Mouse (Mus musculus) intestine, postnatal 0 days (tissue): ENCODE measurements around the gene Lrrc30. TPM values are rescaled to one million over a fixed set of nuclear protein-coding genes. Genes with fewer than 3 reads are reported as not detected.

ENCODE experiments used
- ATAC-seq: fragments of 200-750 bp; cut with Nextera tagmentation; 2 replicates; pipeline ENCODE4 v1.8.0; 2017; ENCODE audit warnings: mild to moderate bottlenecking, moderate TSS enrichment, moderate library complexity
- H3K27ac ChIP-seq: fragments of 300-500 bp; sonication (generic); 2 replicates; pipeline ENCODE4 v1.5.1; 2014; ENCODE audit warnings: mild to moderate bottlenecking, low read depth, low read length, moderate library complexity
- H3K27me3 ChIP-seq: fragments of 300-500 bp; sonication (generic); replicated peaks from 2 replicates; pipeline ENCODE4 v1.6.1; 2014; ENCODE audit warnings: low read length, mixed read lengths; ENCODE audit not compliant: control insufficient read depth, insufficient read depth
- H3K36me3 ChIP-seq: fragments of 300-500 bp; sonication (generic); 2 replicates; pipeline ENCODE4 v1.6.1; 2014; ENCODE audit warnings: mild to moderate bottlenecking, moderate library complexity; ENCODE audit not compliant: control insufficient read depth, insufficient read depth
- H3K4me1 ChIP-seq: fragments of 300-500 bp; sonication (generic); replicated peaks from 2 replicates; pipeline ENCODE4 v1.6.1; 2014; ENCODE audit warnings: antibody characterized with exemption, low read length, mixed read lengths; ENCODE audit not compliant: control insufficient read depth, insufficient read depth
- H3K4me2 ChIP-seq: fragments of 300-500 bp; sonication (generic); replicated peaks from 2 replicates; pipeline ENCODE4 v1.6.1; 2014; ENCODE audit warnings: low read depth, mild to moderate bottlenecking, moderate library complexity
- H3K4me3 ChIP-seq: fragments of 300-500 bp; sonication (generic); 2 replicates; pipeline ENCODE4 v1.5.1; 2014; ENCODE audit warnings: low read depth, low read length
- H3K9ac ChIP-seq: fragments of 300-500 bp; sonication (generic); 2 replicates; pipeline ENCODE4 v1.6.1; 2014; ENCODE audit warnings: mild to moderate bottlenecking, low read depth, low read length
- H3K9me3 ChIP-seq: fragments of 300-500 bp; sonication (generic); 2 replicates; pipeline ENCODE4 v1.6.1; 2016; ENCODE audit warnings: mixed run types; ENCODE audit not compliant: control insufficient read depth
- CTCF ChIP-seq: sonication (generic); IDR thresholded peaks from 2 replicates; pipeline ENCODE4 v1.5.1; 2016; ENCODE audit warnings: low read depth, mild to moderate bottlenecking, control low read depth, antibody characterized with exemption, moderate library complexity
- WGBS: fragments of 180-500 bp; shearing (Covaris S2); extraction: QIAGEN DNeasy Blood & Tissue Kit; methylation state at CpG from one replicate; pipeline ENCODE4 v1.1.7; 2014; 5-methylcytosine and 5-hydroxymethylcytosine counted together
- polyA plus RNA-seq: library from polyadenylated mRNA; unstranded; fragments of >200 nt; fragmentation: Nextera tagmentation; extraction: Ambion mirVana; gene quantifications from 2 replicates; pipeline ENCODE4 v1.2.1, GENCODE M21; 2015

Lrrc30 gene
- polyA plus RNA-seq, 1 experiment from 2014 or later = not detected

- no peak overlapping the region for H3K4me2 ChIP-seq
- no peak overlapping the region for H3K9ac ChIP-seq
- peak; percentile 93 for TF ChIP-seq CTCF
- no peaks in the 10 kb centered on the region for H3K36me3 ChIP-seq
- H3K9me3 ChIP-seq = no peaks in the 10 kb centered on the region
- ATAC-seq = no peak
- H3K27me3 ChIP-seq = no peaks in the 10 kb centered on the region
- WGBS = 11% methylated on average over 4 of the region's 4 CpGs
- no peak overlapping the region for H3K27ac ChIP-seq
- no peak overlapping the region for H3K4me3 ChIP-seq
- H3K4me1 ChIP-seq = no peaks in the 10 kb centered on the region
Measured at GRCm38 (mm10) chr17:67651506-67651905, 19.0 kb upstream of the Lrrc30 start.

GRCm38 (mm10) chr17:67641627-67642026 lies 9.1 kb upstream of the Lrrc30 start:
- Histone ChIP-seq H3K4me2 (no peak overlapping the region), H3K4me3 (no peak overlapping the region), H3K9ac (no peak overlapping the region), H3K36me3 (no peaks in the 10 kb centered on the region), H3K9me3 (no peaks in the 10 kb centered on the region), H3K4me1 (no peaks in the 10 kb centered on the region), H3K27me3 (no peaks in the 10 kb centered on the region), H3K27ac (no peak overlapping the region)
- ATAC-seq = no peak
- TF ChIP-seq CTCF = no peak

GRCm38 (mm10) chr17:67638119-67638810 lies 5.7 kb upstream of the Lrrc30 start:
- Histone ChIP-seq H3K9ac (no peak overlapping the region), H3K36me3 (no peaks in the 10 kb centered on the region), H3K4me1 (no peaks in the 10 kb centered on the region), H3K9me3 (no peaks in the 10 kb centered on the region), H3K4me2 (no peak overlapping the region), H3K27ac (no peak overlapping the region), H3K27me3 (no peaks in the 10 kb centered on the region), H3K4me3 (no peak overlapping the region)
- no peak for ATAC-seq
- WGBS = 64% methylated on average over 10 of the region's 10 CpGs
- no peak for TF ChIP-seq CTCF

- H3K4me2 ChIP-seq = no peak overlapping the region
- WGBS = 83% methylated on average over 2 of the region's 2 CpGs
- no peak overlapping the region for H3K4me3 ChIP-seq
- H3K4me1 ChIP-seq = no peaks in the 10 kb centered on the region
- no peak for TF ChIP-seq CTCF
- no peak overlapping the region for H3K9ac ChIP-seq
- ATAC-seq = no peak
- no peak overlapping the region for H3K27ac ChIP-seq
- H3K27me3 ChIP-seq = no peaks in the 10 kb centered on the region
- H3K36me3 ChIP-seq = no peaks in the 10 kb centered on the region
- H3K9me3 ChIP-seq = no peaks in the 10 kb centered on the region
Measured at GRCm38 (mm10) chr17:67636951-67637350, 4.4 kb upstream of the Lrrc30 start.

GRCm38 (mm10) chr17:67636304-67636703 lies 3.8 kb upstream of the Lrrc30 start:
- Histone ChIP-seq H3K27ac (no peak overlapping the region), H3K4me3 (no peak overlapping the region), H3K4me1 (no peaks in the 10 kb centered on the region), H3K27me3 (no peaks in the 10 kb centered on the region), H3K9ac (no peak overlapping the region), H3K36me3 (no peaks in the 10 kb centered on the region), H3K4me2 (no peak overlapping the region), H3K9me3 (no peaks in the 10 kb centered on the region)
- ATAC-seq = no peak
- TF ChIP-seq CTCF = peak; percentile 44
- WGBS = 75% methylated on average over 3 of the region's 3 CpGs

GRCm38 (mm10) chr17:67629746-67630145 lies 2.8 kb downstream of the Lrrc30 start:
- 73% methylated on average over 3 of the region's 3 CpGs for WGBS
- H3K36me3 ChIP-seq = no peaks in the 10 kb centered on the region
- no peaks in the 10 kb centered on the region for H3K4me1 ChIP-seq
- no peak overlapping the region for H3K9ac ChIP-seq
- H3K9me3 ChIP-seq = no peaks in the 10 kb centered on the region
- H3K27me3 ChIP-seq = no peaks in the 10 kb centered on the region
- H3K4me3 ChIP-seq = no peak overlapping the region
- H3K27ac ChIP-seq = no peak overlapping the region
- no peak for ATAC-seq
- no peak overlapping the region for H3K4me2 ChIP-seq
- no peak for TF ChIP-seq CTCF
